Mouse (Mus musculus) heart, postnatal 14 days (tissue): Measurements from ENCODE around the gene Il10ra. TPM values are rescaled to one million over a fixed set of nuclear protein-coding genes. Genes with fewer than 3 reads are reported as not detected.

Source experiments
- DNase-seq, 2 experiments: peaks; one replicate each; pipeline ENCODE4 v3.0.0; 2021 to 2022
- intact Hi-C: fragments of 180-260 bp; cut with DNase I; formaldehyde crosslinking; loops from one replicate; pipeline ENCODE4 v1.15.1; 2025
- microRNA-seq, 2 experiments: library from miRNA; unstranded; fragments of <30 nt; microRNA quantifications; one replicate each; pipeline ENCODE4 v1.2.0; 2021 to 2022
- total RNA-seq, 2 experiments: library from RNA; stranded (reverse); gene quantifications; 2 replicates each; pipeline ENCODE4 v1.2.3; 2021

The Il10ra gene
- total RNA-seq, 2 experiments from 2014 or later = 1.6 TPM

- intact Hi-C loops = no loop called here
- no peak for DNase-seq
Observed at GRCm38 (mm10) chr9:45212001-45212400, 56.9 kb downstream of the Il10ra start.

GRCm38 (mm10) chr9:45207015-45207743 lies 61.8 kb downstream of the Il10ra start:
- intact Hi-C loops = no loop called here
- no peak for DNase-seq

GRCm38 (mm10) chr9:45206121-45206520 lies 62.8 kb downstream of the Il10ra start:
- DNase-seq = no peak
- intact Hi-C loops = no loop called here

- DNase-seq = no peak
- intact Hi-C loops = no loop called here
Observed at GRCm38 (mm10) chr9:45205143-45205542, 63.8 kb downstream of the Il10ra start.

Small RNAs within 50 kb of the gene (microRNA-seq; reads per million reads assigned to microRNA genes)
- 0 reads per million in 2 experiments for gene Mir7086

Other genes starting within 250 kb of the Il10ra start
- 1 to 10 TPM in 1 of 2 experiments, under 1 TPM in 1; 1.00 to 1.1 TPM for gene Mpzl2, start 229.3 kb downstream of the Il10ra start, total RNA-seq
- gene Mpzl3, start 214.0 kb downstream of the Il10ra start, total RNA-seq = 1 to 10 TPM; 1.2 to 1.3 TPM
- gene Jaml, start 190.0 kb downstream of the Il10ra start, total RNA-seq = under 1 TPM; 0.19 to 0.59 TPM
- 1 to 10 TPM; 1.2 to 1.4 TPM for gene Scn2b, start 151.4 kb downstream of the Il10ra start, total RNA-seq
- gene Scn4b, start 130.8 kb downstream of the Il10ra start, total RNA-seq = 1 to 10 TPM; 1.3 to 1.7 TPM
- gene BC049352, start 87.1 kb downstream of the Il10ra start, total RNA-seq = not detected
- gene Tmprss4, start 65.1 kb downstream of the Il10ra start, total RNA-seq = under 1 TPM in 1 of 2 experiments, not detected in 1; 0.12 TPM
- 1 to 10 TPM; 2.3 to 2.8 TPM for gene Tmprss13, start 50.0 kb upstream of the Il10ra start, total RNA-seq
- gene Fxyd6, start 101.0 kb upstream of the Il10ra start, total RNA-seq = 10 to 100 TPM; 18.2 to 20.9 TPM
- 1 to 10 TPM; 1.5 to 2.3 TPM for gene Fxyd2, start 130.5 kb upstream of the Il10ra start, total RNA-seq
- gene Dscaml1, start 157.5 kb upstream of the Il10ra start, total RNA-seq = not detected